Mouse (Mus musculus) bone marrow, adult 2 months (tissue): Measurements from ENCODE around the gene Trim33.

Source experiments
- CTCF ChIP-seq: fragments of 200-500 bp; IDR thresholded peaks from 2 replicates; pipeline ENCODE4 v1.5.1; 2011; ENCODE audit warnings: low read length, control low read depth; ENCODE audit not compliant: control insufficient read depth, insufficient read depth
- POLR2A ChIP-seq: fragments of 200-500 bp; IDR thresholded peaks from 2 replicates; pipeline ENCODE4 v1.6.1; 2011; ENCODE audit warnings: low read depth, mild to moderate bottlenecking, control low read depth, low read length, borderline replicate concordance; ENCODE audit not compliant: control insufficient read depth

DNA sequence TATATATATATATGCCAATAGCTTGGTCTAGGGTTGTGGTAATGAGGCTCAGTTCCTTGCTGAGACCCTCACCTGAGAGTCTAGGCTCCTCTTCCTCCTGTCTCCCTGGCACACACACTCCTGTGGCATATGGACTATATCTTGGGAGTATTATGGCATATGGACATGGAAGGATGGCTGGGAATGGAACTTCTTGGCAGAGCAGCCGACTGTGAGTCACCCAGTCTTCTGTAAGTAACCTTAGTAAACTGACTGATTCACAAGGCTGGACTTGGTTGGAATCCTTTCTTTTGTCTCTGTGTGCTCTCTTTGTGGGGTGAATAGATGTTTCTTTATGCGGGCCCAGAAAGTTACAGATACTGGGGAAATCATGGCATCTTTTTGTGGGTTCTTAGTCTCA lies 37.6 kb upstream of the Trim33 start:
- TF ChIP-seq POLR2A (no peak), CTCF (no peak)
